Mouse (Mus musculus): ENCODE data around the gene BC030499.

DNA sequence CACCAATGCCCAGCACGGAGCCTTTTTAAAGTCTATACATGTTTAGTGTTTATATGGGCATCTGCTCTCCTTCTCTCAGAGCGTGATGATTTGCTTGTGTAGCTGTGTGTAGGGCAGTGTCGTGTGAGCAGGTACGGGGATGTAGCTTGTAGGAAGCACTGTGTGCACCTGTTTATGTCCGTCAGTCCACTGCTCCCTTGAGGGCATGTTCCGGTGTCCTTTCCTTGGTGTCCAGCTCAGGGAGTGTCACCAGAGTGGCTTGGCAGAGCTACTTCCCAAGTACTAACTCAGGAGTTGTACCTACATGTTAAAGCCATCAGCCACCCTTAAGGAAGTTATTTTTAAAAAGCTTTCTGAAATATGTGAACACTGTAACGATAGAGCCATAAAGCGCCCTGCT lies 46.4 kb downstream of the BC030499 start:
- TF ChIP-seq CTCF (IDR thresholded peaks at IDR 0.05; ENCODE audit: low read depth, low read length) (no peak), GATA1 (IDR thresholded peaks at IDR 0.05; ENCODE audit: borderline replicate concordance, low read length) (no peak)
